Mouse (Mus musculus) limb, embryonic 11.5 days (tissue): ENCODE measurements around the gene Sfpq. TPM values are rescaled to one million over a fixed set of nuclear protein-coding genes. Genes with fewer than 3 reads are reported as not detected.

Experiments used
- ATAC-seq: fragments of 200-750 bp; cut with Nextera tagmentation; 2 replicates; pipeline ENCODE4 v1.8.0; 2017; ENCODE audit warnings: low read depth; ENCODE audit not compliant: insufficient number of reproducible peaks, low FRiP score, low TSS enrichment
- DNase-seq: peaks from one replicate; pipeline ENCODE4 v3.0.0-alpha.2; 2015; ENCODE audit warnings: low spot score
- H3K27ac ChIP-seq: fragments of 300-500 bp; sonication (generic); replicated peaks from 2 replicates; pipeline ENCODE4 v1.5.1; 2014; ENCODE audit warnings: low read depth, mild to moderate bottlenecking, low read length
- H3K27me3 ChIP-seq: fragments of 300-500 bp; sonication (generic); 2 replicates; pipeline ENCODE4 v1.6.1; 2014; ENCODE audit warnings: mild to moderate bottlenecking, low read length, mixed read lengths; ENCODE audit not compliant: control insufficient read depth, insufficient read depth
- H3K36me3 ChIP-seq: fragments of 300-500 bp; sonication (generic); 2 replicates; pipeline ENCODE4 v1.6.1; 2014; ENCODE audit warnings: mild to moderate bottlenecking, low read length, moderate library complexity, mixed read lengths; ENCODE audit not compliant: control insufficient read depth, insufficient read depth
- H3K4me1 ChIP-seq: fragments of 300-500 bp; sonication (generic); 2 replicates; pipeline ENCODE4 v1.6.1; 2014; ENCODE audit warnings: low read length, mixed read lengths; ENCODE audit not compliant: control insufficient read depth, insufficient read depth
- H3K4me2 ChIP-seq: fragments of 300-500 bp; sonication (generic); 2 replicates; pipeline ENCODE4 v1.6.1; 2014; ENCODE audit warnings: low read depth, mild to moderate bottlenecking, moderate library complexity; ENCODE audit not compliant: severe bottlenecking
- H3K4me3 ChIP-seq: fragments of 300-500 bp; sonication (generic); 2 replicates; pipeline ENCODE4 v1.5.1; 2014; ENCODE audit warnings: low read depth, low read length
- H3K9ac ChIP-seq: fragments of 300-500 bp; sonication (generic); 2 replicates; pipeline ENCODE4 v1.6.1; 2014; ENCODE audit warnings: mild to moderate bottlenecking, low read length
- H3K9me3 ChIP-seq: fragments of 300-500 bp; sonication (generic); 2 replicates; pipeline ENCODE4 v1.6.1; 2016; ENCODE audit warnings: low read length; ENCODE audit not compliant: control insufficient read depth
- WGBS: fragments of 180-500 bp; shearing (Covaris S2); extraction: QIAGEN DNeasy Blood & Tissue Kit; methylation state at CpG from one replicate; pipeline ENCODE4 v1.1.7; 2014; 5-methylcytosine and 5-hydroxymethylcytosine counted together
- polyA plus RNA-seq: library from polyadenylated mRNA; unstranded; fragments of >200 nt; fragmentation: Nextera tagmentation; extraction: Ambion mirVana; gene quantifications from 2 replicates; pipeline ENCODE4 v1.2.1, GENCODE M21; 2014

Gene Sfpq
- polyA plus RNA-seq, 1 experiment from 2014 or later, result 161 TPM

GRCm38 (mm10) chr4:127038828-127039349 lies 17.8 kb downstream of the Sfpq start:
- Histone ChIP-seq H3K27ac (no peak overlapping the region), H3K9me3 (no peaks in the 10 kb centered on the region), H3K4me3 (no peak overlapping the region), H3K4me1 (no peaks in the 10 kb centered on the region), H3K9ac (no peak overlapping the region), H3K36me3 (peaks cover 18% of the 10 kb centered on the region; the same call in 1 of the 2 replicates), H3K4me2 (no peak overlapping the region), H3K27me3 (no peaks in the 10 kb centered on the region)
- ATAC-seq, result no peak
- no peak for DNase-seq
- WGBS, result 87% methylated on average over 3 of the region's 3 CpGs

GRCm38 (mm10) chr4:127039871-127040483 lies 18.9 kb downstream of the Sfpq start:
- Histone ChIP-seq H3K9me3 (no peaks in the 10 kb centered on the region), H3K27me3 (no peaks in the 10 kb centered on the region), H3K4me2 (no peak overlapping the region), H3K9ac (no peak overlapping the region), H3K27ac (no peak overlapping the region), H3K4me3 (no peak overlapping the region), H3K36me3 (peaks cover 18% of the 10 kb centered on the region; the same call in 1 of the 2 replicates), H3K4me1 (no peaks in the 10 kb centered on the region)
- WGBS, result 78% methylated on average over 3 of the region's 3 CpGs
- ATAC-seq (no peak), DNase-seq (no peak)

- ATAC-seq, result no peak
- WGBS, result 87% methylated on average over 4 of the region's 4 CpGs
These were observed 22.4 kb downstream of the Sfpq start for GRCm38 (mm10) chr4:127043540-127043939.

GRCm38 (mm10) chr4:127051121-127051520 lies 30.0 kb downstream of the Sfpq start:
- Histone ChIP-seq H3K27ac (no peak overlapping the region), H3K27me3 (no peaks in the 10 kb centered on the region), H3K9me3 (no peaks in the 10 kb centered on the region), H3K36me3 (peaks cover 11% of the 10 kb centered on the region), H3K9ac (no peak overlapping the region), H3K4me3 (no peak overlapping the region), H3K4me1 (no peaks in the 10 kb centered on the region), H3K4me2 (no peak overlapping the region)
- ATAC-seq (no peak), DNase-seq (no peak)
- WGBS, result 90% methylated on average over 8 of the region's 8 CpGs

More at GRCm38 (mm10) chr4:127043540-127043939, 22.4 kb downstream of the Sfpq start:
- DNase-seq, result no peak
- Histone ChIP-seq H3K4me3 (no peak overlapping the region), H3K27ac (no peak overlapping the region), H3K4me1 (no peaks in the 10 kb centered on the region), H3K9ac (no peak overlapping the region), H3K36me3 (peaks cover 7% of the 10 kb centered on the region), H3K27me3 (no peaks in the 10 kb centered on the region), H3K4me2 (no peak overlapping the region), H3K9me3 (no peaks in the 10 kb centered on the region)

GRCm38 (mm10) chr4:127053071-127053470 lies 31.9 kb downstream of the Sfpq start:
- DNase-seq, result no peak
- Histone ChIP-seq H3K9me3 (no peaks in the 10 kb centered on the region), H3K27ac (no peak overlapping the region), H3K9ac (no peak overlapping the region), H3K4me1 (no peaks in the 10 kb centered on the region), H3K27me3 (no peaks in the 10 kb centered on the region), H3K4me2 (no peak overlapping the region), H3K36me3 (peaks cover 12% of the 10 kb centered on the region), H3K4me3 (no peak overlapping the region)
- no peak for ATAC-seq
- WGBS, result 93% methylated on average over 5 of the region's 5 CpGs

- Histone ChIP-seq H3K27ac (no peak overlapping the region), H3K36me3 (peaks cover 7% of the 10 kb centered on the region; the same call in 1 of the 2 replicates), H3K4me1 (no peaks in the 10 kb centered on the region), H3K9ac (no peak overlapping the region), H3K27me3 (no peaks in the 10 kb centered on the region), H3K4me2 (no peak overlapping the region), H3K9me3 (no peaks in the 10 kb centered on the region), H3K4me3 (no peak overlapping the region)
- 88% methylated on average over 7 of the region's 7 CpGs for WGBS
- ATAC-seq (no peak), DNase-seq (no peak)
These were observed 33.5 kb downstream of the Sfpq start for GRCm38 (mm10) chr4:127054522-127055198.

GRCm38 (mm10) chr4:127060585-127061290 lies 39.6 kb downstream of the Sfpq start, which contains the start of gene Zmym1:
Gene Zmym1 (minus strand): TSS chr4:127061152.
- Histone ChIP-seq H3K27ac (no peak within 1 kb of the TSS), H3K9ac (peak within 1 kb of the TSS; percentile 79), H3K9me3 (no peaks in the 10 kb centered on the region), H3K4me3 (peak within 1 kb of the TSS; percentile 80), H3K27me3 (no peaks in the 10 kb centered on the region), H3K4me2 (peak within 1 kb of the TSS; percentile 45), H3K36me3 (peaks cover 6% of the 10 kb centered on the region; the same call in 1 of the 2 replicates), H3K4me1 (no peaks in the 10 kb centered on the region)
- WGBS, result under 1% methylated on average over 38 of the region's 38 CpGs
- peak; percentile 87; the same call in 1 of the 2 replicates for ATAC-seq
- DNase-seq, result peak; percentile 93

GRCm38 (mm10) chr4:127064051-127064450 lies 42.9 kb downstream of the Sfpq start:
- Histone ChIP-seq H3K27ac (no peak overlapping the region), H3K36me3 (no peaks in the 10 kb centered on the region), H3K27me3 (no peaks in the 10 kb centered on the region), H3K4me3 (no peak overlapping the region), H3K4me2 (no peak overlapping the region), H3K9ac (no peak overlapping the region), H3K9me3 (no peaks in the 10 kb centered on the region), H3K4me1 (no peaks in the 10 kb centered on the region)
- no peak for DNase-seq
- no peak for ATAC-seq
- 50% methylated on average over 1 of the region's 1 CpGs for WGBS
